Mouse (Mus musculus) monocyte, adult 2 months (primary cell): ENCODE measurements around the gene Kbtbd6.
"Not testable (repeated sequence)": the region's sequence is repeated elsewhere in the genome, so short reads cannot be mapped to it uniquely, and the experiment has no call there.

Experiments
- DNase-seq, 2 experiments: peaks; one replicate each; pipeline ENCODE4 v3.0.0; 2022; ENCODE audit warnings: low spot score in 2 of 2, low read depth in 1 of 2

The Kbtbd6 gene

DNA sequence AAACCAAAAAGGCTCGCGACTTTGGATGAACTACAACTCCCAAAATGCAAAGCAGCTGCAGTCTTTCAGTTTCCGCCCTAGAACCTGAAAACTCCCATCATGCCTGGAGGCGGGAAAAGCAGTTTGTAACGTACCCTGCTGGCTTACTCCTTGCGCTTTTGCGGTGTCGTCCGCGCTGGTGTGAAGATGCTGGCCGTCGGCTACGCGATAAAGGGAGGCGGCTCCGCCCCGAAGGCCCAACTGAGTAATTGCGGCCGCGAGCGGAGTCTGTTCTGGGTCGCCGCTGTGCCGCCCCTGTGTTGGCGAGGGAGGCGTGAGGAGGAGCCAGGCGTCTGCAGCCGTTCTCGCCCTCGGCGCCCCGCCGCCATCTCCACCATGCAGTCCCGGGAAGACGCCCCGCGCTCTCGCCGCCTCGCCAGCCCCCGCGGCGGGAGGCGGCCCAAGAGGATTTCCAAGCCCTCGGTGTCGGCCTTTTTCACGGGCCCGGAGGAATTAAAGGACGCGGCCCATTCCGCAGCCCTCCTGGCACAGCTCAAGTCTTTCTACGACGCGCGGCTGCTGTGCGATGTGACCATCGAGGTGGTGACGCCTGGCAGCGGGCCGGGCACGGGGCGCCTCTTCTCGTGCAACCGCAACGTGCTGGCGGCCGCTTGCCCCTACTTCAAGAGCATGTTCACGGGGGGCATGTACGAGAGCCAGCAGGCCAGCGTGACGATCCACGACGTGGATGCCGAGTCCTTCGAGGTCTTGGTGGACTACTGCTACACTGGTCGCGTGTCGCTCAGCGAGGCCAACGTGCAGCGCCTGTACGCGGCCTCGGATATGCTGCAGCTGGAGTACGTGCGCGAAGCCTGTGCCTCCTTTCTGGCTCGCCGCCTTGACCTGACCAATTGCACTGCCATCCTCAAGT lies at the start of gene Kbtbd6:
Gene Kbtbd6, plus strand, starts transcription at position 155 of the 910 bp plus-strand sequence.
- DNase-seq, result peak; percentile 55 to 67

DNA sequence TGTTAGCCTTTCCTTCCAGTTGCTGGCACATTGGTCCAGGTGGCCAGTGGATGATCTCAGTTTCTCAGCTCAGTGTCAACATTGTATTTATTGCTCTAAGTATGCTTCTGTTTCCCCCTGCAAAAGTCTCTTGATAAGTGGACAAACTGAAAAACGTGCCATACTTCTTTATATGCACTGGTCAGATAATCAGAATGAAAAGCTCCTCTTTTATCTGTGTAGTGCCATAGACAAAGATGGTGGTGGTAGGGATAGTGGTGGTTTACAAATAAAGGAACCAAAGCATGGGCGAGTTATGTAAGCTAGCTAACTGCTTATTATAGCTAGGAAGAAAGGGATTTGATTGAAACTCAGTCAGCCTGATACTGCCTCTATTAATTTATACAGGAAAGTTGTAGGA lies 44.0 kb upstream of the Kbtbd6 start:
- no peak for DNase-seq

DNA sequence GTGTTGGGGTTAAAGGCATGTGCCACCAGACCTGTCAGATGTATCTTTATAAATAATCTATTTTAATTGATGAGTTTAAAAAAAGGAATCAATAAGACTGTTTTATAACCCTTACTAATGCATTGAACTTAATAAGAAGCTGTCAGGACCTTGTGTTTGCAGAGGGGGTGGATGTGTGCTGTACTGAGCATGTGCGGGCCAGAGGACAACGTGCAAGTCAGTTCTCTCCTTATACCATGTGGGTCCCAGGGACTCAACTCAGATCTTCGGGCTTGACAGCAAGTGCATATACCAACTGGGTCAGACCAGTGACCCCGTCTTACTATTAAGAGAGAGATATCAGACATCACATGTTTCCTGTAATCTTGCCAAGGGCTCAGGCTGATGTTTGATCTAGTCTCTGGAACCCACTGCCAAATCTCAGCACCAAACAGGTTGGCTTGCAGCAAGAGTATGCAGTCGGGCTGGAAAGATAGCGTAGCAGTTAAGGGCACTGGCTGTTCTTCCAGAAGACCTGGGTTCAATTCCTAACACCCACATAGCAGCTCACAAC lies 42.3 kb upstream of the Kbtbd6 start:
- DNase-seq, result no peak

DNA sequence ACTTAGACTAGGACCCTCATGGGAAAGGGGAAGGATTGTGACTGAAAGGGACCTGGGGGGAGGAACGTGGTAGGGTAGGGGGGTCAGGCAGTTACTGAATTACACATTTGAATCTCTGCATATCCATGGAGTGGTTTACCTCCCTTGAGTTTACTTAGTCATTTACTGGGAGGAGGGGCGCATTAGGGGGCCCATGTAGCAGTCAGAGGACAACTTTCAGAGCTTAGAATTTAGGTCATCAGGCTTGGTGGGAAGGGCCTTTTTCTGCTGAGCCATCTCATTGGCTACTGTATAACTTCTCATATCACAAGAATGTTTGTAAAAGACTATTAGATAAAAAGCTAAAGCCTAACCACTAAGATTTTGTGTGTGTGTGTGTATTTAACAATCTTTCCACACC lies 41.0 kb upstream of the Kbtbd6 start:
- no peak for DNase-seq

DNA sequence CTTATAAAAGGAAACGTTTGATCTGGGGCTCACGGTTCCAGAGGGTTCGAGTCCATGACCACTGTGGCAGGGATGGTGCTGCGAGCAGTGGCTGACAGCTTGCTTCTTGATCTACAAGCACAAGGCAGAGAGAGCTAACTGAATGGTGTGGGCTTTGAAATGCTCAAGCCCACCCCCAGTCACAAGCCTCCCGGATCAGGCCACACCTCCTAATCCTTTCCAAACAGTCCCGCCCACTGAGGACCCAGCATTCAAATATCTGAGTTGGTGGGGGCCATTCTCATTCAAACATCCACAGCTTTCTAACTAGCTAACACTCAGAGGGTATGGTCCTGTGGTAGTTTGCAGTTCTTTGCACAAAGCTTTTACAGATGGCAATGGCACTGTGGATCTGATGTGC lies 38.5 kb upstream of the Kbtbd6 start:
- no peak for DNase-seq

DNA sequence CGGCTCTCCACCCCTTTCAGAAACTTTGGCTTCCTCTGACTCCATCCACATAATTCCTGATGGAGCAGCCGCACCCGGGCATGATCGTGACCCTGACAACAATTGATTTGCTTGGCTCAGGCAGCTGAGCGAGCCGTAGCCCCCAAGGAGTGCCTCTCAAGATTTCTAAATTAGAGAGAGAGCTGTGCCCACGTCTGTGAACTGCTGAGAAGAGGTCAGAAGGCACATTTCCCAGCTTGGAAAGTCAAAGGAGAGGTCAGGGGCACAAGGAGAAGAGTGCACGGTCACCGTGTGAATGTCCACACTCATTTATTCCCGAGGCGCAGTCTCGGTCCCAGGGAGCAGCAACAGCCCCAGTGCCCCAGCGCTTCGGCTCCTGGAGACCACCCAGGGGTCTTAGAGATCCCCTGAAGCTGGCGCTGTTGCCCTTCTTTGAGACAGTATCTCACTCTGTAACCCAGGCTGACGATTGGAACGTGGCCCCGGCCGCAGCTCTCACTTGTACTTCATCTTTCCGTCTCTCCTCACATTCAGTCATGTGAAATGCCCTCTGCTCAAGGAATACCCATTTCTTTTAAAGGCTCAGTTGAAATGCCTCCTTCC lies 31.5 kb upstream of the Kbtbd6 start:
- no peak for DNase-seq

DNA sequence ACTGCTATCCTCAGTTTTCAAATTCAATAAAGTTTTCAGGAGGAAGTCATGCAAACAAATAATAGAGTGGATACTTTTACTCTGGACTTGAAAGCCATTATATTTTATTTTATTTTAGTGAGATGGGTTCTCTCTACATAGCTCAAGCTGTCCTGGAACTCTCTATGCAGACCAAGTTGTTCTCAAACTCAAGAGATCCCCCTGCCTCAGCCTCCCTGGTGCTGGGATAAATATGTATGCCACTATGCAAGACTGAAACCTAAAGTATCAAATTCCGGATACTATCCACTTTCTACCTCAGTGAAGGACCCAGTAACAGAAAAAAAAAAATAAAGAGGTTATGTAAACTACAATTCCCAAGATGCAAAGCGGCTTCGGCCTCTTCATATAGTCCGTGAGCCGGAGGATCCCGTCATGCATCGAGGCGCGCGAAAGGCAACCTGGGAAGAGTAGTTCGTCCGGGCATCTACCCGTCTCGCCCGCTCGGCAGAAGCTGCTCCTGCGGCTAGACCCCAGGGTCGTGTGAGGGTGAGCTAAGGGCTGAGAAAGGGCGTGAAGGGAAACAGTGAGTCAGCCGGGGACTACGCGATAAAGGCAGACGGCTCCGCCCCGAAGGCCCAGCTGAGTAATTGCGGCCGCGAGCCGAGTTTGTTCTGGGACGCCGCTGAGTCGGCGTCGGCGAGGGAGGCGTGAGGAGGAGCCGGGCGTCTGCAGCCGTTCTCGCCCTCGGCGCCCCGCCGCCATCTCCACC lies 25.5 kb upstream of the Kbtbd6 start, which contains the start of gene Kbtbd7:
Gene Kbtbd7, plus strand, starts transcription at position 533 of the 751 bp plus-strand sequence.
- DNase-seq, result peak; percentile 92 to 95

DNA sequence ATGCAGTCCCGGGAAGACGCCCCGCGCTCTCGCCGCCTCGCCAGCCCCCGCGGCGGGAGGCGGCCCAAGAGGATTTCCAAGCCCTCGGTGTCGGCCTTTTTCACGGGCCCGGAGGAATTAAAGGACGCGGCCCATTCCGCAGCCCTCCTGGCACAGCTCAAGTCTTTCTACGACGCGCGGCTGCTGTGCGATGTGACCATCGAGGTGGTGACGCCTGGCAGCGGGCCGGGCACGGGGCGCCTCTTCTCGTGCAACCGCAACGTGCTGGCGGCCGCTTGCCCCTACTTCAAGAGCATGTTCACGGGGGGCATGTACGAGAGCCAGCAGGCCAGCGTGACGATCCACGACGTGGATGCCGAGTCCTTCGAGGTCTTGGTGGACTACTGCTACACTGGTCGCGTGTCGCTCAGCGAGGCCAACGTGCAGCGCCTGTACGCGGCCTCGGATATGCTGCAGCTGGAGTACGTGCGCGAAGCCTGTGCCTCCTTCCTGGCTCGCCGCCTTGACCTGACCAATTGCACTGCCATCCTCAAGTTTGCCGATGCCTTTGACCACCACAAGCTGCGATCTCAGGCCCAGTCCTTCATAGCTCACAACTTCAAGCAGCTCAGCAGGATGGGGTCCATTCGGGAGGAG lies 24.8 kb upstream of the Kbtbd6 start:
- not testable (repeated sequence) for DNase-seq

DNA sequence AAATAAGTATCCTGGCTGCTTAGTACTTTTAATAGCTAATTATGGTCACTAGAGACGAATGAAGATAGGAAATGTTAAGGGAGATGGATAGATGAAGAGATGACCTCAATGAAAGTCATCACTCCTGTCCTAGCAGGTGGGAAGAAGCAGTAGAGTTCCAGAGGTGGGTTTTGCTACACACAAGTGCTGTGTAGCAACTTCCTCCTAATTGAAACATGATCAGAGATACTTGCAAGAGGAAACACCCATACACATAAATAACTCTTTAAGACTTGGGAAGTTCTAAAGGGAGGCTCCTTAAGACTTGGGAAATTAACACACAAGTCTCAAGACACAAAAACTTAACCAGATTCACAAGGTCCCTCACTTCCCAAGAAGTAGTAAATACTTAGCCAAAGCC lies 17.6 kb upstream of the Kbtbd6 start:
- DNase-seq, result no peak

DNA sequence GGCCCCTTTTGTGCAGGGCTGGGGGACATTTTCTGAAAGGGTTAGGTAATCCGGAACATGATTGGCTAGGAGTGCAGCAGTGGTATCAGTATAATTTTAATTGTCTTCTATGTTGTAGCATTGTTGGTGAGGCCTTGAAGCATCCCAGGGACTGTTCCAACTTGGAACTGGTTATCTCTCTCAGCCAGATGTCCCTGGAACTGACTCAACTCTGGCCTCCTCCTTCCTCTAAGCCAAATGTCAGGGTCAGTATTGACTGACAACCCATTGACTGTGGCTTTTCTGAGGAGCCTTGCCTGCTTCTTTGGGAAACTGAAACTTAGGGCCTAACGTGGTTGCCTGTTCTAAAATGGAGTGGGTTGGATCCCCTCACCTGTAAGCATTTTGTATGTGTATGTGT lies 11.0 kb upstream of the Kbtbd6 start:
- no peak for DNase-seq

DNA sequence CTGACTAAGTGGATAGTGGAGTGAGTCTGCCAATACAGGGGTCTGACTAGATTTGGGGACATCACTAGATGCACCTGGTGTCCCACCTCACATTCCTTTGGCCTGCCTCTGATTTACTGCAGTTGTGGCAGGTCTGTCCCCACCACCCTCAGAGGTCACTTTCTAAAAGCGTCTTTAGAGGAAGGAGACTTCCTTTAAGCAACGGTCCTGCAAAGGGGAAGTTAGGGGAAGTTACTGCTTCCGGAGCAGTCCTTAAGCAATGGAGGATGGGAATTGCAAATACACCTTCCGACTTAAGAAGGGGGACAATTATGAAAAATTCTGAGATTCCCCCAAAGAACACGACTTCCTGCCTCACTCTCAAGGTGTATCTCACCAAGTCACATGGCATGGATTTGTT lies 10.2 kb upstream of the Kbtbd6 start:
- peak in 1 of 2 experiments; percentile 23 for DNase-seq

DNA sequence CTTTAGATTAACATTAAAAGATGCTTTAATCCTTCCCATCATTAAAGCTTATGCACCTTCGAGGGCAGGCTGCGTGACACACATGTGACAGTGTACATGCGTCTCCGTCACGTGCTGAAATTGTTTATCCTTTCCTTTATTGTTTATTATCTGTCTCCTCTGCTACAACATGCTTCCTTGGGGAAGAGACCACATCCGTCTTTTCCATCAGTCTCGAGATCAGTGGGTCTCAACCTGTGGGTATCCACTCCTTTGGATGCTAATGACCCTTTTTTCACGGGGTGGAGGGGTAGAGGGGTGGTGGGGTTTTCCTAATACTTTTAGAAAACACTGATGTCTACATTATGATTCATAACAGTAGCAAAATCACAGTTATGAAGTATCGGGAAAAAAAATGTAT lies 7.0 kb upstream of the Kbtbd6 start:
- no peak for DNase-seq

DNA sequence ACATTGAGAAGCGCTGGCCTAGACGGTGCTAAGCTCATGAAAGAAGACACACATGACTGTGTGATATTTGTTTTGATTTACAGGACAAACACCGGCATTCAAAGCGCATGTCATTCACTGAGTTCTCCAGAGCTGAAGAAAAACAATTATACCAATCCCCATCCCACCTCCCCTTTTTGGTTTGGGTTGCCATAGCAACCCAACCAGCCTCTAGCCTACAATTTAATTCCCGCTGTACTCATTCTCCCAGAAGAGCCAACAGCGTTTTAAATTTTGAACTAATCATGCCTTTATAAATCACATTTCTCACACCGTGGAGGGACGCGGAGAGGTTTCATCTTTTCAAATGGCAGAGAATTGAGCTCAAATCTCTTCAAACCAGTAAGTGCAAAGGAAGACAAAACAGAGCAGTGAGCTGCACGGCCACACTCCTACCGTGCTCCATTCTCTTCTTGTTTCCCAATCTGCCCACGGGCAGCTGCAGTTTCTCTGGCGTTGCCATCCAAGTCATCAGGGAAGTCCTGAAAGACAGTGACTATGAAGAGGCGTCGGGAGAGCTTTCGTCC lies 6.5 kb upstream of the Kbtbd6 start:
- DNase-seq, result no peak

DNA sequence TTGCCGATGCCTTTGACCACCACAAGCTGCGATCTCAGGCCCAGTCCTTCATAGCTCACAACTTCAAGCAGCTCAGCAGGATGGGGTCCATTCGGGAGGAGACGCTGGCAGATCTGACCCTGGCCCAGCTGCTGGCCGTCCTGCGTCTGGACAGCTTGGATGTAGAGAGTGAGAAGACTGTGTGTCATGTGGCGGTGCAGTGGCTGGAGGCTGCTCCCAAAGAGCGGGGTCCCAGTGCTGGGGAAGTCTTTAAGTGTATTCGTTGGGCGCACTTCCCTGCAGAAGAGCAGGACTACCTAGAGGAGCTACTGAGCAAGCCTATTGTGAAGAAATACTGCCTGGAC lies 928 bp downstream of the Kbtbd6 start:
- not testable (repeated sequence) for DNase-seq

DNA sequence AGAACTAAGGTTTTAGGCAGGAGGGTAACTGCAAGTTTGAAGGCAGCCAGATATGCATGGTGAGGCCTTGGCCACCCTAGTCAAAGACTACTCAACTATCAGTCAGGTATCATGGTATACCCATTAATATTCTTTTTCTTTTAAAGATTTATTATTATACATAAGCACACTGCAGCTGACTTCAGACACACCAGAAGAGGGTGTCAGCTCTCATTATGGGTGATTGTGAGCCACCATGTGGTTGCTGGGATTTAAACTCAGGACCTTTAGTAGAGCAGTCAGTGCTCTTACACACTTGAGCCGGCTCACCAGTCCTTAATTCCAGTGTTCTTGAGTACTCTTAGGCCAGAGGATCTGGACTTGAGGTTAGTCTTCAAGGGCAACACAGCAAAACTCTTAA lies 8.8 kb downstream of the Kbtbd6 start:
- no peak for DNase-seq

DNA sequence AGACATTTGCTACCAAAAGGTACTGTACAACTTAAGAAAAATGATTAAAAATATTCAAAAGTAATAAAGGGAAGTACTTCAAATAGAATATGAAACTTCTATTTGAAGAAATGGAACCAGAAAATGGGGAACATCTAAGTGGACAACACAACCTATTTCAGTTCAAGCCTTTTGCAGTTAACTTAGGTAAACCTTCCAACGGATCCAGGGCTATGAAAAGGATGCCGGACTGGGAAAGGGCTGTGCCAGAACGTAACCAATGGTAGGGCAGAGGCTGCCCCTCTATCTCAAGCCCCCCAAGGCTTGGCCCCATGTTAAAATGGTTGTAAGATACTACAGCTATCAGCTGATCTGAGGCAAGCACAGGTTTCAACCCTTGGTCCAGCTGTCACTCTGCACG lies 9.4 kb downstream of the Kbtbd6 start:
- DNase-seq, result no peak

DNA sequence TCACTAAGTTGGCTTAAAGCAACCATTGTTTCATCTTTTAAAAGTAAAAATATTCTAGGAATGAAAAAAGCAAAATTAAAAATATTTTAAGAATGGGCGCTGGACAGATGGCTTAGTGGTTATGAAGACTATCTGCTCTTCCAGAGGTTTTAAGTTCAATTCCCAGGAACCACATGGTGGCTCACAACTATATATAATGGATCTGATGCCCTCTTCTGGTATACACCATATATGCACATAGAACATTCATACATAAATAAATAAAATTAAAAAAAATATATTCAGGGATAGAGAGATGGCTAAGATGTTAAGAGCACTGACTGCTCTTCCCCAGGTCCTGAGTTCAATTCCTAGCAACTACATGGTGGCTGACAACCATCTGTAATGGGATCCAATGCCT lies 14.0 kb downstream of the Kbtbd6 start:
- DNase-seq, result no peak

DNA sequence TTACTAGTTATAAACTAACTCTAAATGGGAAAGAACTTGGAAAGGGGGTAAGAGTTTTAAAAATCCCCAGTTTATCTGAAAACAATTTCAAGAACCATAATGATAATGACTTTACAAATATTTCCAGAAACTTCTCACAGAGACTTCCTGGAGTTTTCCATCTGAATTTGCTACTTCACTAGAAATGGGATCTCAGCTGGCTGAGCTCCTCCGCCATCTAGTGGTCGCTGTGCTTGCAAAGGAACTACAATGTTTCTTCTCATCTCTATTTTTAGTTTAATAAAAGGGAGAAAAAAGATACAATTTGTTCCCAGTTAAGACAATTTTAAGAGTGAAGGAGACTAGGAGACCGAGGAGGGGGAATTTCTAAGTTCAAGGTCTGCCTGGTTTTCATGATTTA lies 16.0 kb downstream of the Kbtbd6 start:
- peak in 1 of 2 experiments; percentile 7 for DNase-seq

DNA sequence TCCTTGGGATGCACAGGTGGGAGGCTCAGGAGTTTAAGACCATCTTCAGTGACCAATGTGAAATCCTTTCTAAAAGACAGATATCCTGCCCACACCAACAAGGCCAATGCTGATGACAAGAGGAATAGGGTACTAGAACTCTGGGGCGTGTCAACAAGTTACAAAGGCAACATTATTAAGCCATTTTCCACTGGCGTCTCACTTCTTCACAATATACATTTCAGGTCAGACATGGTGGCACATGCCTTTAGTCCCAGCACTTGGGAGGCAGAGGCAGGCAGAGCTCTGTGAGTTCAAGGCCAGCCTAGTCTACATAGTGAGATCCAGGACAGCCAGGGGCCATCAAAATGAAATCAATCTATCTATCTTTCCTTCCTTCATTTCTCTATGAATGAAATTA lies 21.7 kb downstream of the Kbtbd6 start:
- DNase-seq, result no peak

DNA sequence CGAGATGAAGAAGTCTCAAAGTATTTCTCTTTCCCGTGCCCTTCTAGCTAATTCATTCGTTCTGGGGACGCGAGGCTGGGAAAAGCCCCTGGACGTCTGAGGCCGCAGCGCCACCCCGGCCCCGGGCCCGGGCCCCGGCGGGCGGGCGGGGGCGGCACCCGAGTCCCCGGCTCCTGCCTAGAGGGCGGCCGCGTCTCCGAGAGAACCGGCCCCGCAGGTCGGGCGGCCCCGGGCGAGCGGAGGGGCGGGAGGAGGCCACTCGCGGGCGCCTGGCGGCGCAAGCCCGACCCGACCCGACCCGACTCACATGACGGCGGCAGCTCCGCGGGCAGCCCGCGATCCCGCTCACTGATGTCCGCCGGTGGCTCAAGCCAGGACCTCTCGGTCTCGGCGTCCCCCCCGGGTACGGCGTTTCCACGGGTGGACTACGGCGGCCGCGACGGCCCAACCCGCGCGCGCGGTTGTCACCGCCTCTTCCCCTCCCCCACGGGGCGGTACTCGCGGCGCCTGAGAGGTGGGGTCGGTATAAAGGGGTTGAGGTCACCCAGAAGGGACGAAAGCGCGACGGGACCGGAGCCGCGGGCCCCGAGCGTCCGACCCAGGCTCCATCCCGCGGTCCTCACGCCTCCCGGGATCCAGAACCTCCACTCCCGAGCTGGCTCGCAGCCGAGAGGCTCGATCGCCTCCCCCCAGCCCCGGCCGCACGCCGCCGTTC lies 29.1 kb downstream of the Kbtbd6 start, which contains the start of gene Elf1:
Gene Elf1, plus strand, starts transcription at position 571 of the 715 bp plus-strand sequence.
- DNase-seq, result peak; percentile 65 to 84
